Mouse (Mus musculus) megakaryocyte, adult 5-6 weeks (primary cell): ENCODE measurements around the gene Prrx1. TPM values are rescaled to one million over a fixed set of nuclear protein-coding genes. Genes with fewer than 3 reads are reported as not detected.
A peak's percentile ranks its signal among the peaks of the same experiment; 100 is the strongest.

Experiments
- ATAC-seq: 2 replicates; pipeline ENCODE4 v1.8.0; 2016; ENCODE audit warnings: mild to moderate bottlenecking, inconsistent platforms; ENCODE audit not compliant: poor library complexity, severe bottlenecking
- total RNA-seq, 2 experiments: library from RNA; stranded (forward) in 1 of 2; stranded (reverse) in 1 of 2; fragments of 153-499, 151-499 nt in 1 of 2; fragments of 221-1000, 200-1000 nt in 1 of 2; gene quantifications; 2 replicates each; pipeline versions ENCODE4 v1.2.3 to v1.2.4; 2015 to 2017

Gene Prrx1
- total RNA-seq, 2 experiments from 2014 or later, result 0.11 to 0.16 TPM

DNA sequence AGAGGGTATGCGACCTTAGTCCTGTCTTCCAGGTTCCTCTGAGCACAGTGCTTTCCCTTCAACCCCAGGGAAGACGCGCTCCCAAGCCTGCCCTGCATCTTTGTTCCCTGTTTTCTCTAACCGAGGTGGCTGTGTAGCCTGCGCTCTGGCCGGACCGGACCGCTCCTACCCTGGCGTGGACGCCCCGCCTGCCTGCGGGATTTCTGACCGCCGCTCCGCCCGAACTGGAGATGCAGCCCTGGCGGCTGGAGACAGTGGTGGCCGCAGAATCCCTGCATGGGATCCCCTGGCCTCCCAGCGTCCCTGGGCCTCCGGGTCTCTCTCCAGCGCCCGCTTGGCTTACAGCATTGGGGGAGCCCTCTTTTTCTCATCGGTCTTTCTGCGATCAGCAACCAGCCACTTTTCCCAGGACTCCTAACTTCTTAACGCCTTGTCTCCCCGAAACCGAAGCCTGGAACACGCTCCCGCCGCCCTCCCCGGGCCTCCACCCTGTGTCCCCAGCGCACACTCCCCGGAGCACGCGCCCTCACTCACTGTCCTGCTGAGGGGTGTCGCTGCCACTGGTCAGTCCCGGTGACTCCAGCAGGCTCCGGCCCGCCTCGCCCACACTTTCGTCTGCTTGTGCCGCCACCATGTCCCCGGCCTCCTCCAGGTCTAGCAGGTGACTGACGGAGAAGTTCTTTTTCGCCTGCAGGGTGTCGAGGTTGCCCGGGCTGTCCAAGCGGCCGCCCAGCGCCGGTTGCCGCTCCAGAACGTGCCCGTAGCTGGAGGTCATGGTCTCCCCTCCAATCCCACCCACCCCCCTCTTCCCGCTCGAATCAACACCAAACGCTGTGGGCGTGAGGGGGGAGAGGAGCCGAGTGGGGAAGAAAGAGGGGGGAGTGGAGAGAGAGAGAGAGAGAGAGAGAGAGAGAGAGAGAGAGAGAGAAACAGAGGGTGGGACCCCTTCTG, 1.4 kb downstream of the Prrx1 start:
- ATAC-seq, result no peak; the same call in 1 of the 2 replicates

GRCm38 (mm10) chr1:163311006-163311836, 2.3 kb downstream of the Prrx1 start:
- ATAC-seq, result no peak

- ATAC-seq, result no peak
Observed at GRCm38 (mm10) chr1:163310023-163310754, 3.3 kb downstream of the Prrx1 start.

- ATAC-seq, result no peak
Observed at GRCm38 (mm10) chr1:163309466-163309865, 4.0 kb downstream of the Prrx1 start.

DNA sequence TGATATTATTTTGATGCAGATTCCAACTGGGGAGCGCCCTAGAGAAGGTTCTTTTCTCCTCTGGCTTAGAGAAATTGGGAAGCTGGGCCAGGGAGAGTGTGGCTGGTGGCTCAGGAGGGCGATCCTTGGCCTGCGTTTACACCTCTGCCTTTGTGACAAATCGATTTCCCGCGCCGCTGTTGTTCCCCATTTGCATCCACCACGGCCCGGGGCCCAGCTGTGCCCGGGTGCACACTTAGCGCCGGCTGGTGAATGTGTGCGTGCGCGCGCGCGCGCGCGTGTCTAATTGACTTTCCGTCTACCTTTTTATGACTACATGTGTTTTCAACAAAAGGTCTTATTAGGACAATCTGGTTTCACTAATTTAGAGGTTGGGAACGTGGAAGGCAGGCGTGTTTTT, 4.9 kb downstream of the Prrx1 start:
- ATAC-seq, result peak; percentile 53

DNA sequence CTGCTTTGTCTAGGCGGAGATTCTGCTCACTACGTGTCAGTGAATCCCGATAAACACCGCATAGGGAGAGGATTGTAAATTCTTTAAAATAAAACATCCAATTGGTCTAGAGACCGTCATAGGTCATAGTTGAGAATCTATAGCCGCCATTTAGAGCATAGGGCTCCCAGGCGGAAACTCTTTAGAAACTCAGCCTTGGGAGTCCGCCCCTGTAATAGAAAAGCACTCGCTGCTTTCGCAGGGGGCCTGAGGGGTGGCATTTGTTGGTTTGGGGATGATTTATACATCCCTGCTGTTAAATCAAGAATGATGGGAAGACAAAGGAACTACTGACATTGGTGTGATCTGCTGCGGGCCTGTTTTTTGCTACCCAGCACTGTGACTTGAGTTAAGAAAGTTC, 5.8 kb downstream of the Prrx1 start:
- ATAC-seq, result no peak

GRCm38 (mm10) chr1:163305956-163306355, 7.6 kb downstream of the Prrx1 start:
- no peak for ATAC-seq

- ATAC-seq, result no peak
Observed at GRCm38 (mm10) chr1:163304837-163305236, 8.7 kb downstream of the Prrx1 start.

- ATAC-seq, result no peak
Observed at GRCm38 (mm10) chr1:163302292-163302691, 11.2 kb downstream of the Prrx1 start.

GRCm38 (mm10) chr1:163293152-163293551, 20.4 kb downstream of the Prrx1 start:
- no peak for ATAC-seq

GRCm38 (mm10) chr1:163291925-163292324, 21.6 kb downstream of the Prrx1 start:
- no peak for ATAC-seq

GRCm38 (mm10) chr1:163289131-163289530, 24.4 kb downstream of the Prrx1 start:
- no peak for ATAC-seq

DNA sequence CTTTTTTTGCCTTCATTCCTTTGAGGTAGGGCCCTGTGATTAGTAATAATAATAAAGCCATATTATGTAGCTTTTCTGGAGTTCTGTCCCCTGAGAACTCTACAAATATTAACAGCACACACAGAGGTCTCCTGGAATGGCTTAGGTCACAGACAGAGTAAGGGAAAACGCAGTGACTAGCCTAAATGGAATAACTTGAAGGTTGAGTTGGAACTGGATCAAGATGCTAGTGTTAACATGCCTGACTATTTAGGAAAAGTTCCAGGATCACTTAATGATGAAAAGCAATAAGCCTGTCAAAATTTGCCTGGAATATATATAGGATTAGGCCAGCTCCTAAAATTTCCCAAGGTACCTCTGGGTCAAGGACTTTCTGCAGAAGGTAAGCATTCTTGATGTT, 28.0 kb downstream of the Prrx1 start:
- ATAC-seq, result no peak

DNA sequence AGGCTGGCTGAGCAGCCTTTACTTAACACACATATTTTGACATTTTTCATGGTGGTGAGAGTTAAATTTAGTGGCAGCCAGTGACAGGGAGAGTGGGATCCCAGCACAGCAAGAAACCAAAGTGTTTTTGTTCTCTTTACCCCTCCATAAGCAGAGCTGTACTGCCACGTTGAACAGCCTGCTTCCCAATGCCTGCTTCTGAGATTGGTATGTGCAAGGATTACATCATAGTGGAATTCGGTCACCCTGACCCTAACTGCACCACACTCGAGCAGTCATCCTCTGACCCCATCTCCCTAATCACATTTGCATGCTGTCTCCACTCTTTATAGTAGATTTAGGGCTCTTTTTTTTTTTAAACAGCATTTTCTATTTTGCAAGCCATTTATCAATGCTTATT, 28.4 kb downstream of the Prrx1 start:
- ATAC-seq, result no peak

DNA sequence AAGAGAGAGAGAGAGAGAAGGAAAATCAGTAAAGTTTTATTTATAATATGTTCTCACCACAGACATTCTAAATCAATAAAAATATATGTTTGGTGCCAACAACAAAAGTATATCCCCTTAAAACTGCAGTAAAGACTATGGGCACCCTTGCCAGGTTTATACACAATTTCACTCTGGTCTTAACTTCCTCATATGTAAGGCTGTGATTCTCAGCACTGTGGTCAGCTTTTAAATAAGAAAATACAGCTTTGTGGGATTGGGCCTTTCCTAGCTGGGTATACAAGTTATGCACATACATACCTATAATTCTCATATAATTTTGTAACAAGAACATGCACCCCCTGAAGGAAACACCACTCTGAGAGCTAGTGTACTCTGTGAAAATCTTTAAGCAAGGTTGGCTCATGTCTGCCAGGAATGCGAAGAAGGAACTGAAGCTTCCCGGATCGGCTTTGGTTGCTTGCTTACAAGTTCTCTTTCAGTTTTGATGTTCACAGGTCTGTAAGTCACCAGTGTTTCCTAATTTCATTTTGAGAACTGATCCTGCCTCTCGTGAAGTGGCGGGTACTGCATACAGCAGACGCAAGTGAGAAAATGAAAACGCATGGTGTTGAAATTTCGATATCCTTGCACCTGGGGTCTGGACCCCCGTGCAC, 29.4 kb downstream of the Prrx1 start:
- peak; percentile 92 for ATAC-seq

- no peak for ATAC-seq
Observed at GRCm38 (mm10) chr1:163281450-163282198, 31.9 kb downstream of the Prrx1 start.

- no peak for ATAC-seq
Observed at GRCm38 (mm10) chr1:163280842-163281122, 32.7 kb downstream of the Prrx1 start.

DNA sequence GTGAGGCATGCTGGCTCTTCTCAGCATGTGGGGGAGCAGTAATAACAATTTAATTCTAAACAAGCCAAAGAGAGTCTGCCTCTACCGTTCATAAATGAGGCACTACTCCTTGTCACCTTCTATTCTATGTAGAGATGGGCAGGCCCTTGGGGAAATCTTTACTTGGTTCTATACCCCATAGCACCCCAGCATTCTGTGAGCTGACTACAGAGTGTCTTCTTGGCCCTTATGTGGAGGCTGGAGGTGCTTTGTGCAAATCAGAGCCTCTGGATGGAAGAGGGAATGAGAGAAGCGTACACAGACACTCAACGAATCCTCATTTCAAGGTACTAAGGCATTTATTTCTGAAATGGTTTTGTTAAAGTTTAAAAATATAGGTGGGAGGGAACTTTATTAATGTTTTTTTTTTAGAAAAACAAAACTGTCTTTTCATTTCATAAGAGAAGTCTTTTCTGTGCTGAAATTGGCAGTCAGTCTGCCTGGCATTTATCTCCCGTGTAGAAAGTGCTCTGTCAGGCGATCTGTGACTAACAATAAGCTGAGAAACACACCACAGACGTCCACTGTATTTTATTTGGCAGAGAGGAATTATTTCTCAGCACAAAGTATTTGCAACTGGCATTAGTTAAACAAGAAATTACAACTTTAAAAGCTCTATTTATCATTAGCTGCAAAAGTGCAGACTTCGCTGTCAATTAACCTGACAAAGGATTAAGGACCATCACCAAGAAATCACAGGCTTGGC, 33.2 kb downstream of the Prrx1 start:
- no peak for ATAC-seq

- ATAC-seq, result no peak
Observed at GRCm38 (mm10) chr1:163277069-163277468, 36.4 kb downstream of the Prrx1 start.
